Mouse (Mus musculus) myocyte (in vitro differentiated cells): Measurements from ENCODE around the gene Tgm2. TPM values are rescaled to one million over a fixed set of nuclear protein-coding genes. Genes with fewer than 3 reads are reported as not detected.

Source experiments
- H3K27me3 ChIP-seq: one replicate; pipeline ENCODE4 v1.6.1; 2011; ENCODE audit not compliant: control insufficient read depth, insufficient read depth, insufficient read length
- H3K36me3 ChIP-seq: one replicate; pipeline ENCODE4 v1.6.1; 2011; ENCODE audit not compliant: control insufficient read depth, insufficient read depth
- H3K4me2 ChIP-seq: one replicate; pipeline ENCODE4 v1.6.1; 2011; ENCODE audit warnings: low read depth, control low read depth
- H3K4me3 ChIP-seq: one replicate; pipeline ENCODE4 v1.5.1; 2011; ENCODE audit warnings: mild to moderate bottlenecking, control low read depth, moderate library complexity
- H3K79me2 ChIP-seq: one replicate; pipeline ENCODE4 v1.6.1; 2011; ENCODE audit not compliant: control insufficient read depth, insufficient read depth
- H3ac ChIP-seq: one replicate; pipeline ENCODE4 v1.6.1; 2011; ENCODE audit not compliant: control insufficient read depth, insufficient read length
- CEBPB ChIP-seq: IDR thresholded peaks from 2 replicates; pipeline ENCODE4 v1.6.1; 2011; ENCODE audit warnings: mild to moderate bottlenecking, moderate library complexity; ENCODE audit not compliant: poor library complexity, insufficient read depth, severe bottlenecking
- E2F4 ChIP-seq: IDR thresholded peaks from one replicate; pipeline ENCODE4 v1.6.1; 2011; ENCODE audit warnings: mild to moderate bottlenecking, control low read depth, moderate library complexity; ENCODE audit not compliant: insufficient read depth
- MAX ChIP-seq: IDR thresholded peaks from one replicate; pipeline ENCODE4 v1.6.1; 2011; ENCODE audit warnings: low read depth, mild to moderate bottlenecking, control low read depth
- MYOD1 ChIP-seq, 3 experiments: IDR thresholded peaks; one replicate each; pipeline ENCODE4 v1.6.1; 2011; ENCODE audit warnings: control low read depth in 2 of 3, low read depth in 2 of 3, mild to moderate bottlenecking in 2 of 3, moderate library complexity in 1 of 3; ENCODE audit not compliant: insufficient read length in 2 of 3, control insufficient read depth in 1 of 3
- MYOG ChIP-seq, 3 experiments: IDR thresholded peaks; one replicate each; pipeline ENCODE4 v1.6.1; 2011; ENCODE audit warnings: control low read depth in 2 of 3, low read depth in 2 of 3, mild to moderate bottlenecking in 2 of 3; ENCODE audit not compliant: insufficient read length in 2 of 3, control insufficient read depth in 1 of 3, insufficient read depth in 1 of 3
- POLR2A ChIP-seq: IDR thresholded peaks from one replicate; pipeline ENCODE4 v1.6.1; 2011; ENCODE audit warnings: low read depth, mild to moderate bottlenecking, control low read depth, moderate library complexity; ENCODE audit not compliant: insufficient read length
- POLR2AphosphoS2 ChIP-seq: IDR thresholded peaks from one replicate; pipeline ENCODE4 v1.6.1; 2011; ENCODE audit warnings: low read depth, control low read depth; ENCODE audit not compliant: insufficient read length
- REST ChIP-seq: IDR thresholded peaks from one replicate; pipeline ENCODE4 v1.6.1; 2011; ENCODE audit warnings: mild to moderate bottlenecking, control low read depth, moderate library complexity; ENCODE audit not compliant: insufficient read depth, insufficient read length
- SRF ChIP-seq: IDR thresholded peaks from one replicate; pipeline ENCODE4 v1.6.1; 2011; ENCODE audit warnings: low read depth; ENCODE audit not compliant: control insufficient read depth, insufficient read length
- TCF12 ChIP-seq: IDR thresholded peaks from one replicate; pipeline ENCODE4 v1.6.1; 2011; ENCODE audit warnings: mild to moderate bottlenecking, control low read depth; ENCODE audit not compliant: poor library complexity, insufficient read depth, severe bottlenecking
- TCF3 ChIP-seq: IDR thresholded peaks from one replicate; pipeline ENCODE4 v1.6.1; 2011; ENCODE audit warnings: low read depth, control low read depth; ENCODE audit not compliant: insufficient read length
- USF1 ChIP-seq: IDR thresholded peaks from one replicate; pipeline ENCODE4 v1.6.1; 2011; ENCODE audit warnings: low read depth, mild to moderate bottlenecking, control low read depth, moderate library complexity
- polyA plus RNA-seq: library from polyadenylated mRNA; unstranded; fragments of >200 nt; fragmentation: generic; extraction: Trizol; gene quantifications from one replicate; pipeline ENCODE4 v1.2.1, GENCODE M21; 2012; ENCODE audit warnings: missing spikeins

Tgm2 gene
- polyA plus RNA-seq = 61.0 TPM

DNA sequence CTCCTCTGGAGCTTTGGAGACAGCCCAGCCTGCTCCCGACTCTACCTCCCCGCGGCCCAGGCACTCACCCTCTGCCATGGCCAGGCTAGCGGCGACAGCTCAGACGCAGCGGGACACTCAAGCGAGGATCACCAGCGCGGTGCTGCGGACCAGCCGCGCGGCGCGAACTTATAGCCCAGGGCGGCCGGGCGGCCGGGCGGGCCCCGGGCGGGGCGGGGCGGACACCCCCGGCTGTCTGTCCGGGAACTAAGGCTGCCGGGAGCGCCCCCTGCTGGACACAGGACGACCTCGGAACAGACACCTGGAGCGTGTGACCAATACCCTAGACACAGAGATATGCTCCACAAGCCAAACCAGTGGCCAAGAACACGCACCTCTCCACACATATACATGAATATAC is at the start of gene Tgm2:
TSS of gene Tgm2 (minus strand) at position 214 of the 400 bp plus-strand sequence.
- Histone ChIP-seq H3K4me2 (peak within 1 kb of the TSS; percentile 74), H3K4me3 (peak within 1 kb of the TSS; percentile 17), H3K27me3 (no peaks in the 10 kb centered on the region), H3K79me2 (no peaks in the 10 kb centered on the region), H3ac (peak within 1 kb of the TSS; percentile 22), H3K36me3 (no peaks in the 10 kb centered on the region)
- peak in 1 of 3 experiments; percentile 36 for TF ChIP-seq MYOG (IDR thresholded peaks at IDR 0.05; ENCODE audit: control insufficient read depth in 1 of 3, insufficient read depth in 1 of 3, insufficient read length in 2 of 3, low read depth in 2 of 3)
- TF ChIP-seq MAX = no peak
- no peak for TF ChIP-seq SRF
- peak; percentile 59 for TF ChIP-seq POLR2AphosphoS2
- TF ChIP-seq POLR2A = peak; percentile 65
- no peak for TF ChIP-seq TCF3
- no peak for TF ChIP-seq E2F4
- TF ChIP-seq MYOD1 (IDR thresholded peaks at IDR 0.05; ENCODE audit: control insufficient read depth in 1 of 3, insufficient read length in 2 of 3, low read depth in 2 of 3) = no peak
- TF ChIP-seq CEBPB = no peak
- TF ChIP-seq TCF12 = no peak

DNA sequence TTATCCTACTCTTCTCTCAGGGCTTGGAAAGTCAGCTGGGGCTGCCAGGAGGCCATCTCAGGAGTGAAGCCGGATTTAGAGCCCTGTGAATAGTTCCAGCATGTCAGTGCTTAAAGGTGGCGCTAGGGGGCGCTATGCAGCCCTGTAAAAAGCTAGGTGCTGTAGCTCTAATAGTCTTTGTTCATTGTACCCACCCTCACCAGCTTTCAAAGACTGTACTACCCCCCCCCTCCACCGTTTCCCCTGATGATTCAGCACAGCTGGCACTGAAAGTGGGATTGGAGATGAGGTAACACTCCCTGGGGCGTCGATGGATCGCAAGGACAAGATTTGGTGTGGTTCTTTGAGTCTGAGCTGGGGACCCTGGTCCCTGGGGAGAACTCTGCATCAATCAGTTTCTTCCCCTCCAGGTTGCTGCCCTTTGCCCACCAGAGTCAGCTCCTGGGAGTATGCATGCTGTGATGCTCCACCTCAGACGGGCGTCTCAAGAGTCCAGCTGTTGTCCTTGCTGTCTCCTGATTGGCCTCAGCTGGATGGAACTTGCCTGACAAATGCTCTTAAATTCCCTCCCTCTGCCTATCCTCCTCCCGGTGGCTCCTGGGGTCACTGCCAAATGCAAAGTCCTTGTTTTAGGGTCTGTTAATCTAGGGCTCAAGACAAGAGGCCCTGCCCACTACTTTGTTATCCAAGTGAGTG is 48.9 kb upstream of the Tgm2 start:
- TF ChIP-seq CEBPB (no peak), TCF3 (no peak), REST (no peak), MYOD1 (IDR thresholded peaks at IDR 0.05; ENCODE audit: control insufficient read depth in 1 of 3, insufficient read length in 2 of 3, low read depth in 2 of 3) (no peak), USF1 (no peak), MAX (no peak), TCF12 (no peak), POLR2AphosphoS2 (no peak), POLR2A (no peak), E2F4 (no peak), SRF (no peak), MYOG (IDR thresholded peaks at IDR 0.05; ENCODE audit: control insufficient read depth in 1 of 3, insufficient read depth in 1 of 3, insufficient read length in 2 of 3, low read depth in 2 of 3) (no peak)
- H3K36me3 ChIP-seq = no peaks in the 10 kb centered on the region
- no peak overlapping the region for H3K4me3 ChIP-seq
- no peaks in the 10 kb centered on the region for H3K79me2 ChIP-seq
- H3ac ChIP-seq = no peak overlapping the region
- peak overlapping the region; percentile 37 for H3K4me2 ChIP-seq
- H3K27me3 ChIP-seq = no peaks in the 10 kb centered on the region

DNA sequence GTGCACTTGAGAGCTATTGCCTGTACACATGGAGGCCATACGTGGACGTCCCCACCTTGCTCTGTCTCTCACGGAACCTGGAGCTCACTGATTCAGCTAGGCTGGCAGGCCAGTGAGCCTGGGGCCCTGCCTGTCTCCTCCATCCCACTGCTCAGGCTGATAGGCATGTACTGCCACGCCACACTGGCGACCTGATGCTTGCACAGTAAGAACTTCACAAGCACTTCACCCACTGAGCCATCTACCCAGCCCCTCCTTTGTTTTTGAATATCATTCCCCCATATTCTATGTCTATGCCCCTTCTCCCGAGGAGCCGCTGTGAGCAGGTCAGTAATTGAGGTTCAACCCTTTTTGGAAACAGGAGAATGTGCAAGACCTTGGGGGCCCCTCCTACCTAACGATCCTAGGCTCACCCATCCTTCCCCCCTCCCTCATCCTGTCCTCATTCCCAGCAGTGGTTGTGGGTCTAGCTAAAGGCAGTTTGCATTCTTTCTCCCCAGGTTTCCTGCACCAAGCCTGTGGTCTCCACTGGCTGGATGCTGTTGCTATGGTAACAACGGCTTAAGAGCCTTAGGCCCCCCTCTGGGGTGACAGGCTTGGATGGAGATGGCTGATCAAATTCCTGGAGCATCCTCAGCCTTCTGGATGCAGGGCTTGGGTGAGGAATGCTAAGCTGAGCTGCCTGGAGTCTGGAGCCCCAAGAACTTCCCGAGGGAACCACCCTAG is 47.5 kb upstream of the Tgm2 start:
- H3K79me2 ChIP-seq = no peaks in the 10 kb centered on the region
- no peak overlapping the region for H3K4me2 ChIP-seq

DNA sequence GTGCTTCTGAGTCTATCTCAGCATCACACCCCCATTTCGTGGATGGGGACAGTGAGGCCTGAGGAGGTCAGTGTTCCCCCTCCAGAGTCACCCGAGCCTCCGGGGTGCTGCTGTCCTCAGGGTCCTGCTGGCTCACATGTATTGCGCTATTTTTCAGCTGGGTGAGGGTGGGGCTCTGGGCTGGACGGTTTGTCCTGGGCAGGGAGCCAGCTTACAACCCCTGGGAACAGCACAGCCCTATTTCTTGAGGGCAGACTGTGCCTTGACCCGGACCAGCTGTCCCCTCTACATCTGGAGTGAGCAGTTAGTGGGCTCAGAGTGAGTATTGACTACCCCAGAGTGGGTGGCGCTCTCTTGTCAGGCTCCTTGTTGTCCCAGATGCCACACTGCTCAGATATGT is 44.9 kb upstream of the Tgm2 start:
- TF ChIP-seq REST (no peak), MYOD1 (IDR thresholded peaks at IDR 0.05; ENCODE audit: control insufficient read depth in 1 of 3, insufficient read length in 2 of 3, low read depth in 2 of 3) (peak in 1 of 3 experiments; percentile 27), MAX (no peak), TCF12 (no peak), E2F4 (no peak)
- Histone ChIP-seq H3K4me2 (no peak overlapping the region), H3K79me2 (no peaks in the 10 kb centered on the region), H3K27me3 (no peaks in the 10 kb centered on the region), H3ac (no peak overlapping the region), H3K4me3 (no peak overlapping the region), H3K36me3 (no peaks in the 10 kb centered on the region)

More for the DNA sequence above, 47.5 kb upstream of the Tgm2 start:
- no peak overlapping the region for H3ac ChIP-seq
- no peaks in the 10 kb centered on the region for H3K36me3 ChIP-seq
- no peak overlapping the region for H3K4me3 ChIP-seq
- no peaks in the 10 kb centered on the region for H3K27me3 ChIP-seq
- TF ChIP-seq TCF3 = no peak
- TF ChIP-seq REST = no peak
- no peak for TF ChIP-seq MYOD1 (IDR thresholded peaks at IDR 0.05; ENCODE audit: control insufficient read depth in 1 of 3, insufficient read length in 2 of 3, low read depth in 2 of 3)
- no peak for TF ChIP-seq CEBPB
- TF ChIP-seq SRF = no peak
- no peak for TF ChIP-seq TCF12
- no peak for TF ChIP-seq MAX
- no peak for TF ChIP-seq USF1
- TF ChIP-seq POLR2A = no peak
- TF ChIP-seq MYOG (IDR thresholded peaks at IDR 0.05; ENCODE audit: control insufficient read depth in 1 of 3, insufficient read depth in 1 of 3, insufficient read length in 2 of 3, low read depth in 2 of 3) = no peak
- no peak for TF ChIP-seq POLR2AphosphoS2
- TF ChIP-seq E2F4 = no peak
